Mouse (Mus musculus) liver, postnatal 0 days (tissue): ENCODE measurements around the gene Jarid2. TPM values are rescaled to one million over a fixed set of nuclear protein-coding genes. Genes with fewer than 3 reads are reported as not detected.

Experiments
- ATAC-seq: fragments of 200-750 bp; cut with Nextera tagmentation; 2 replicates; pipeline ENCODE4 v1.8.0; 2017; ENCODE audit warnings: mild to moderate bottlenecking, moderate library complexity
- DNase-seq: peaks from one replicate; pipeline ENCODE4 v3.0.0-alpha.2; 2016
- H3K27ac ChIP-seq: fragments of 300-500 bp; sonication (generic); 2 replicates; pipeline ENCODE4 v1.5.1; 2014; ENCODE audit warnings: antibody characterized with exemption, moderate library complexity, mild to moderate bottlenecking, low read depth
- H3K27me3 ChIP-seq: fragments of 300-500 bp; sonication (generic); 2 replicates; pipeline ENCODE4 v1.6.1; 2014; ENCODE audit warnings: low read length, control low read depth, mixed read lengths; ENCODE audit not compliant: insufficient read depth
- H3K36me3 ChIP-seq: fragments of 300-500 bp; sonication (generic); replicated peaks from 2 replicates; pipeline ENCODE4 v1.6.1; 2014; ENCODE audit warnings: mild to moderate bottlenecking, control low read depth, low read length, moderate library complexity, mixed read lengths; ENCODE audit not compliant: insufficient read depth
- H3K4me1 ChIP-seq: fragments of 300-500 bp; sonication (generic); 2 replicates; pipeline ENCODE4 v1.6.1; 2014; ENCODE audit warnings: antibody characterized with exemption, mild to moderate bottlenecking, control low read depth; ENCODE audit not compliant: insufficient read depth
- H3K4me2 ChIP-seq: fragments of 300-500 bp; sonication (generic); 2 replicates; pipeline ENCODE4 v1.6.1; 2014; ENCODE audit warnings: low read depth, mild to moderate bottlenecking, low read length, moderate library complexity, mixed read lengths
- H3K4me3 ChIP-seq: fragments of 300-500 bp; sonication (generic); 2 replicates; pipeline ENCODE4 v1.5.1; 2014; ENCODE audit warnings: low read depth, low read length
- H3K9ac ChIP-seq: fragments of 300-500 bp; sonication (generic); replicated peaks from 2 replicates; pipeline ENCODE4 v1.6.1; 2014; ENCODE audit warnings: mild to moderate bottlenecking, moderate library complexity
- H3K9me3 ChIP-seq: fragments of 300-500 bp; sonication (generic); 2 replicates; pipeline ENCODE4 v1.6.1; 2016; ENCODE audit warnings: mild to moderate bottlenecking, control low read depth, low read length, mixed read lengths
- CTCF ChIP-seq: sonication (generic); IDR thresholded peaks from 2 replicates; pipeline ENCODE4 v1.5.1; 2016; ENCODE audit warnings: antibody characterized with exemption, low read depth
- EP300 ChIP-seq: IDR thresholded peaks from 2 replicates; pipeline ENCODE4 v1.6.1; 2016; ENCODE audit warnings: antibody characterized with exemption, low read depth, mild to moderate bottlenecking
- WGBS: fragments of 180-500 bp; shearing (Covaris S2); extraction: QIAGEN DNeasy Blood & Tissue Kit; methylation state at CpG from one replicate; pipeline ENCODE4 v1.1.7; 2014; ENCODE audit not compliant: insufficient replicate concordance; 5-methylcytosine and 5-hydroxymethylcytosine counted together
- polyA plus RNA-seq: library from polyadenylated mRNA; unstranded; fragments of >200 nt; fragmentation: Nextera tagmentation; extraction: Ambion mirVana; gene quantifications from 2 replicates; pipeline ENCODE4 v1.2.1, GENCODE M21; 2015

The Jarid2 gene
- polyA plus RNA-seq, 1 experiment from 2014 or later, result 6.8 TPM

DNA sequence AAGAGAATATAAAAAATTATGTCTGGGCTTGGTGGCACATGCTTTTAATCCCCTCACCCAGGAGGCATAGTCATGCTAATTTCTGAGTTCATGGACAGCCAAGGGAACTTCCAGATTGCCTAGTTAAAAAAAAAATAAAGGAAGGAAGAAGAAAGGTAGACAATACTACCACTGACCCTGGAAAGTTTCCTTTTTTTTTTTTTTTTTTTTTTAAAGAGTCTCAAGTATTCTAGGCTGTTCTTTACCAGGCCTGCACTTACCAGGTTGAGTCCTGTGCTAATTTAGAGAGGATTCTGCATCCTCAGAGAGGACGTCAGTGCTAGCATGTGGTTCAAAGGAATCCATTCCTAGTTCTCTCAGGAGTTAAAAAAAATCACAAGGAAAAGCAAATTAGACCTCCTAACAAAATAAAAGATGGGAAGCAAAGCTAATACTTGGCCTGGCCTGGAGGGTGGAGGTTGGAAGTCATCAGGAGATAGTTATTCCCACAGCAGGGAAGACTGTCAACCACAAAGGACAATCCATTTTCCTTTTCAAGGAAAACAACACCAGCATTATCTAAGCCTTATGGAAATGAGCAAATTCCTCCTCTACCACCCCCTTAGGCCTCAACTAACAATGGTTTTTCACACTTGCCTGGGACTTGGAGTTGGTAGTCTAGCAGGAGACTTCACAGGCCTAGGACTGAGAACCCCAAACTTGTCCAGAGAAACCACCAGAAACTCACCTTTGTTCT, 961 bp upstream of the Jarid2 start:
- H3K36me3 ChIP-seq, result no peaks in the 10 kb centered on the region
- no peaks in the 10 kb centered on the region for H3K9me3 ChIP-seq
- TF ChIP-seq EP300 (no peak), CTCF (no peak)
- WGBS, result 62% methylated on average over 1 of the region's 1 CpGs
- no peak overlapping the region for H3K9ac ChIP-seq
- ATAC-seq, result no peak
- H3K4me3 ChIP-seq, result no peak overlapping the region
- no peak overlapping the region for H3K4me2 ChIP-seq
- H3K27ac ChIP-seq, result no peak overlapping the region
- no peaks in the 10 kb centered on the region for H3K27me3 ChIP-seq
- peaks cover 5% of the 10 kb centered on the region; the same call in 1 of the 2 replicates for H3K4me1 ChIP-seq
- DNase-seq, result no peak

- H3K9ac ChIP-seq, result peak overlapping the region; percentile 90
- H3K36me3 ChIP-seq, result no peaks in the 10 kb centered on the region
- WGBS, result under 1% methylated on average over 46 of the region's 87 CpGs
- H3K27me3 ChIP-seq, result no peaks in the 10 kb centered on the region
- H3K4me3 ChIP-seq, result peak overlapping the region; percentile 77
- H3K4me1 ChIP-seq, result peaks cover 18% of the 10 kb centered on the region
- ATAC-seq (peak; percentile 87), DNase-seq (peak; percentile 100)
- TF ChIP-seq EP300 (no peak), CTCF (no peak)
- peak overlapping the region; percentile 95 for H3K27ac ChIP-seq
- H3K4me2 ChIP-seq, result peak overlapping the region; percentile 95
- H3K9me3 ChIP-seq, result no peaks in the 10 kb centered on the region
Observed at GRCm38 (mm10) chr13:44730146-44730864, 1.0 kb downstream of the Jarid2 start.

DNA sequence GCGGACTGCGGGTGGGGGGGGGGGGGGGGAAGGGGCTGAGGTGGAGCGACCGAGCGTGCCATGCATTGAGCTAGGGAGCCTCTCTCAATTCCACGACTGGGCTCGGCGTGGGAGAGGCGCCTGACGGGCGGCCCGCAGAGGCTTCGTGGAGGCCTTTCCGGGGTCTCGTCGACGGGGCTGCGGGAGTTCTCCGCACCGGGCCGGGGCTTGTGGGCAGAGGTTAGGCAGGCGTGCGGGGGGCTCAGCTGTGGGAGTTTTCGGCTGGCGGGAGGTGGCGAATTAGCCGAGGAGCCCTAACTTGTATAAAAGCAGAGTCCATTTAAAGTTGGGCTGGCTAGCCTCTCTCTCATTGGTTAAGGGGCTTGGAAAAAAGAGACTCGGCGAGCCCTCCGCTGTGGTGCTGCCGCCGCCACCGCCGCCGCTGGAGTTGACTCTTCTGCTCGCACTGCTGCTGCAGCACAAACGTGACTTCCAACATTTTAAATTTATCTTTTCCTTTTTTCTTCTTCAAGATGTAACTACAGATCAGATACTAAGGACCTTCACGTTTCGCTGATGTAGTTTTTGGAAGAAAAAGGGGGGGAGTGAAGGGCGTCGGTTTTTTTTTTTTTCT, 1.8 kb downstream of the Jarid2 start:
- no peaks in the 10 kb centered on the region for H3K27me3 ChIP-seq
- H3K4me1 ChIP-seq, result peaks cover 23% of the 10 kb centered on the region
- DNase-seq (peak; percentile 87), ATAC-seq (peak; percentile 61)
- WGBS, result under 1% methylated on average over 40 of the region's 41 CpGs
- H3K4me3 ChIP-seq, result peak overlapping the region; percentile 77
- H3K4me2 ChIP-seq, result peak overlapping the region; percentile 95
- TF ChIP-seq CTCF (0 out of 2 replicates have a peak, but pooled peaks have one; percentile 1), EP300 (peak; percentile 27; the same call in 1 of the 2 replicates)
- H3K9me3 ChIP-seq, result no peaks in the 10 kb centered on the region
- H3K27ac ChIP-seq, result peak overlapping the region; percentile 95
- peak overlapping the region; percentile 90 for H3K9ac ChIP-seq
- H3K36me3 ChIP-seq, result no peaks in the 10 kb centered on the region

DNA sequence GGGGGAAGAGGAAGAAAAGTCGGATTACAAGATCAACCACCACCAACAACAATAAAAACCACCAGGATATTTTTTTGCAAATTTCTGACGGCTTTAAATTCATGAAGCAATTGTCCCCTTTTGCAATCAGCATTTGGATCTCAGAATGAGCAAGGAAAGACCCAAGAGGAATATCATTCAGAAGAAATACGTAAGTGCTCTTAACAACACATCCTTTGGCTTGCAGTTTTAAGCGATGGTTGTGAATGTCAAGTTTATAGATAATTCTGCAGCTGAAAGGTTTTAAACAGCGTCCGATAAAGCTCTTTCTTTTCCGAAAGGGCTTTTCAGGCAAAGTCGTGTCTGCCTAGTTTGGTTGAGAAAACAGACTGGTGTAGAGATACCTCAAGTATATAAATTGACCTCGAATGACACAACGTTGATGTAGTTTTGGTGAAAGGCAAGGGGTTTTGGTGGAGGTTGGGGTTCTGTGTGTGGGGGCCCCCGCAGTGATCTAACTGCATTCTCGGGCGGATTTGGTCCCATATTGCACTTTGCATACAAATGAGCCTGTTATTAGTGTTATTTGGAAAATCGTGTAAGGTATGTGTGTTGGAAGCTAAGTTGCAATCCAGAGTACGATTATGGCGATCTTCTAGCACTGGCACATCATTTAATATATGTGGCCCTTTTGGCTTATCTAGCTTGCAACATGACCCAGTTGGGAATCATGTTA, 2.6 kb downstream of the Jarid2 start:
- Histone ChIP-seq H3K4me2 (peak overlapping the region; percentile 95), H3K36me3 (no peaks in the 10 kb centered on the region), H3K9ac (peak overlapping the region; percentile 90), H3K4me1 (peaks cover 23% of the 10 kb centered on the region), H3K27ac (peak overlapping the region; percentile 95), H3K27me3 (no peaks in the 10 kb centered on the region), H3K9me3 (no peaks in the 10 kb centered on the region), H3K4me3 (peak overlapping the region; percentile 77)
- ATAC-seq (no peak), DNase-seq (peak; percentile 22)
- TF ChIP-seq EP300, result no peak
- TF ChIP-seq CTCF, result no peak
- whole genome bisulfite sequencing, result under 1% methylated on average over 16 of the region's 16 CpGs

- Histone ChIP-seq H3K27ac (peak overlapping the region; percentile 95), H3K4me2 (peak overlapping the region; percentile 95), H3K4me3 (peak overlapping the region; percentile 77), H3K4me1 (peaks cover 23% of the 10 kb centered on the region), H3K9me3 (no peaks in the 10 kb centered on the region), H3K9ac (peak overlapping the region; percentile 90), H3K27me3 (no peaks in the 10 kb centered on the region), H3K36me3 (no peaks in the 10 kb centered on the region)
- DNase-seq, result no peak
- no peak for ATAC-seq
- WGBS, result 0% methylated on average over 7 of the region's 7 CpGs
- TF ChIP-seq CTCF, result no peak
- TF ChIP-seq EP300, result no peak
Observed at GRCm38 (mm10) chr13:44732442-44732974, 3.2 kb downstream of the Jarid2 start.
